Mouse (Mus musculus) midbrain, embryonic 14.5 days (tissue): ENCODE results near the gene Rccd1. TPM values are rescaled to one million over a fixed set of nuclear protein-coding genes. Genes with fewer than 3 reads are reported as not detected.

Source experiments
- ATAC-seq: fragments of 200-750 bp; cut with Nextera tagmentation; 2 replicates; pipeline ENCODE4 v1.8.0; 2017; ENCODE audit warnings: moderate number of reproducible peaks, moderate library complexity; ENCODE audit not compliant: low FRiP score, low TSS enrichment
- DNase-seq: peaks from one replicate; pipeline ENCODE4 v3.0.0-alpha.2; 2015
- H3K27ac ChIP-seq: fragments of 300-500 bp; sonication (generic); replicated peaks from 2 replicates; pipeline ENCODE4 v1.5.1; 2014; ENCODE audit warnings: mild to moderate bottlenecking, low read depth, low read length, moderate library complexity
- H3K27me3 ChIP-seq: fragments of 300-500 bp; sonication (generic); 2 replicates; pipeline ENCODE4 v1.6.1; 2014; ENCODE audit warnings: low read length, control low read depth, mixed read lengths; ENCODE audit not compliant: control insufficient read depth, insufficient read depth
- H3K36me3 ChIP-seq: fragments of 300-500 bp; sonication (generic); 2 replicates; pipeline ENCODE4 v1.6.1; 2014; ENCODE audit warnings: low read length, control low read depth; ENCODE audit not compliant: control insufficient read depth, insufficient read depth
- H3K4me1 ChIP-seq: fragments of 300-500 bp; sonication (generic); 2 replicates; pipeline ENCODE4 v1.6.1; 2014; ENCODE audit warnings: mild to moderate bottlenecking, antibody characterized with exemption, low read length, control low read depth; ENCODE audit not compliant: control insufficient read depth, insufficient read depth
- H3K4me2 ChIP-seq: fragments of 300-500 bp; sonication (generic); 2 replicates; pipeline ENCODE4 v1.6.1; 2014; ENCODE audit warnings: mild to moderate bottlenecking, low read length, moderate library complexity
- H3K4me3 ChIP-seq: fragments of 300-500 bp; sonication (generic); replicated peaks from 2 replicates; pipeline ENCODE4 v1.5.1; 2014; ENCODE audit warnings: low read depth, low read length
- H3K9ac ChIP-seq: fragments of 300-500 bp; sonication (generic); replicated peaks from 2 replicates; pipeline ENCODE4 v1.6.1; 2014; ENCODE audit warnings: mild to moderate bottlenecking, low read length, moderate library complexity
- H3K9me3 ChIP-seq: fragments of 300-500 bp; sonication (generic); 2 replicates; pipeline ENCODE4 v1.6.1; 2016; ENCODE audit warnings: low read length, control low read depth, mixed read lengths; ENCODE audit not compliant: control insufficient read depth
- WGBS: fragments of 180-500 bp; shearing (Covaris S2); extraction: QIAGEN DNeasy Blood & Tissue Kit; methylation state at CpG from one replicate; pipeline ENCODE4 v1.1.7; 2014; 5-methylcytosine and 5-hydroxymethylcytosine counted together
- polyA plus RNA-seq: library from polyadenylated mRNA; unstranded; fragments of >200 nt; fragmentation: Nextera tagmentation; extraction: Ambion mirVana; gene quantifications from 2 replicates; pipeline ENCODE4 v1.2.1, GENCODE M21; 2014

The Rccd1 gene
- polyA plus RNA-seq, 1 experiment from 2014 or later, result 14.6 TPM

GRCm38 (mm10) chr7:80268897-80269750, 55.1 kb downstream of the Rccd1 start, which contains the start of gene Vps33b:
TSS of gene Vps33b (plus strand) at chr7:80269649.
- Histone ChIP-seq H3K9ac (peak within 1 kb of the TSS; percentile 88), H3K4me1 (peaks cover 16% of the 10 kb centered on the region), H3K4me3 (peak within 1 kb of the TSS; percentile 85), H3K9me3 (peaks cover 1% of the 10 kb centered on the region; the same call in 1 of the 2 replicates), H3K27ac (peak within 1 kb of the TSS; percentile 76), H3K36me3 (peaks cover 46% of the 10 kb centered on the region), H3K27me3 (no peaks in the 10 kb centered on the region), H3K4me2 (peak within 1 kb of the TSS; percentile 89)
- DNase-seq (peak; percentile 97), ATAC-seq (peak; percentile 86)
- WGBS, result 5% methylated on average over 21 of the region's 21 CpGs

- Histone ChIP-seq H3K27me3 (no peaks in the 10 kb centered on the region), H3K27ac (no peak overlapping the region), H3K9ac (no peak overlapping the region), H3K9me3 (no peaks in the 10 kb centered on the region), H3K36me3 (peaks cover 36% of the 10 kb centered on the region), H3K4me1 (peaks cover 16% of the 10 kb centered on the region), H3K4me2 (no peak overlapping the region), H3K4me3 (no peak overlapping the region)
- DNase-seq, result no peak
- ATAC-seq, result no peak
- 73% methylated on average over 1 of the region's 1 CpGs for WGBS
These were observed 56.5 kb downstream of the Rccd1 start for GRCm38 (mm10) chr7:80267764-80268163.

- Histone ChIP-seq H3K9me3 (no peaks in the 10 kb centered on the region), H3K36me3 (peaks cover 33% of the 10 kb centered on the region), H3K27me3 (0 out of 2 replicates have a peak, but pooled peaks cover 3% of the 10 kb centered on the region), H3K27ac (no peak overlapping the region), H3K4me1 (peaks cover 18% of the 10 kb centered on the region), H3K4me3 (no peak overlapping the region), H3K9ac (no peak overlapping the region), H3K4me2 (no peak overlapping the region)
- no peak for ATAC-seq
- DNase-seq, result no peak
- 94% methylated on average over 12 of the region's 12 CpGs for WGBS
These were observed 59.6 kb downstream of the Rccd1 start for GRCm38 (mm10) chr7:80264606-80265005.

GRCm38 (mm10) chr7:80261372-80261990, 62.8 kb downstream of the Rccd1 start:
- H3K27ac ChIP-seq, result peak overlapping the region; percentile 72
- peak; percentile 32 for DNase-seq
- WGBS, result 2% methylated on average over 32 of the region's 32 CpGs
- H3K9me3 ChIP-seq, result no peaks in the 10 kb centered on the region
- peak overlapping the region; percentile 81 for H3K9ac ChIP-seq
- no peak; the same call in none of the 2 replicates for ATAC-seq
- H3K4me2 ChIP-seq, result peak overlapping the region; percentile 75
- H3K36me3 ChIP-seq, result peaks cover 26% of the 10 kb centered on the region
- H3K4me1 ChIP-seq, result peaks cover 11% of the 10 kb centered on the region
- H3K4me3 ChIP-seq, result peak overlapping the region; percentile 91
- peaks cover 23% of the 10 kb centered on the region; the same call in 1 of the 2 replicates for H3K27me3 ChIP-seq

- peak within 1 kb of the TSS; percentile 91 for H3K4me3 ChIP-seq
- H3K4me1 ChIP-seq, result peaks cover 11% of the 10 kb centered on the region
- H3K4me2 ChIP-seq, result peak within 1 kb of the TSS; percentile 75
- peak within 1 kb of the TSS; percentile 72 for H3K27ac ChIP-seq
- peak; percentile 83 for ATAC-seq
- peak; percentile 94 for DNase-seq
- no peaks in the 10 kb centered on the region for H3K9me3 ChIP-seq
- H3K27me3 ChIP-seq, result peaks cover 24% of the 10 kb centered on the region; the same call in 1 of the 2 replicates
- peaks cover 20% of the 10 kb centered on the region for H3K36me3 ChIP-seq
- peak within 1 kb of the TSS; percentile 81 for H3K9ac ChIP-seq
- WGBS, result 26% methylated on average over 40 of the region's 40 CpGs
These were observed 63.5 kb downstream of the Rccd1 start, which contains the start of gene Ngrn for GRCm38 (mm10) chr7:80260625-80261371. TSS of gene Ngrn (plus strand) at chr7:80261215.

GRCm38 (mm10) chr7:80257706-80258105, 66.5 kb downstream of the Rccd1 start:
- ATAC-seq, result no peak
- peaks cover 24% of the 10 kb centered on the region; the same call in 1 of the 2 replicates for H3K27me3 ChIP-seq
- no peaks in the 10 kb centered on the region for H3K9me3 ChIP-seq
- H3K27ac ChIP-seq, result no peak overlapping the region
- H3K4me2 ChIP-seq, result no peak overlapping the region
- no peak overlapping the region for H3K4me3 ChIP-seq
- H3K4me1 ChIP-seq, result peaks cover 11% of the 10 kb centered on the region
- no peak for DNase-seq
- no peak overlapping the region for H3K9ac ChIP-seq
- WGBS, result 71% methylated on average over 2 of the region's 2 CpGs
- no peaks in the 10 kb centered on the region for H3K36me3 ChIP-seq

GRCm38 (mm10) chr7:80255981-80256380, 68.3 kb downstream of the Rccd1 start:
- H3K27me3 ChIP-seq, result peaks cover 24% of the 10 kb centered on the region; the same call in 1 of the 2 replicates
- ATAC-seq (no peak), DNase-seq (no peak)
- H3K4me3 ChIP-seq, result no peak overlapping the region
- H3K9me3 ChIP-seq, result no peaks in the 10 kb centered on the region
- H3K36me3 ChIP-seq, result no peaks in the 10 kb centered on the region
- no peak overlapping the region for H3K4me2 ChIP-seq
- 0 out of 2 replicates have a peak, but pooled peaks cover 4% of the 10 kb centered on the region for H3K4me1 ChIP-seq
- WGBS, result 87% methylated on average over 2 of the region's 2 CpGs
- no peak overlapping the region for H3K9ac ChIP-seq
- H3K27ac ChIP-seq, result no peak overlapping the region

DNA sequence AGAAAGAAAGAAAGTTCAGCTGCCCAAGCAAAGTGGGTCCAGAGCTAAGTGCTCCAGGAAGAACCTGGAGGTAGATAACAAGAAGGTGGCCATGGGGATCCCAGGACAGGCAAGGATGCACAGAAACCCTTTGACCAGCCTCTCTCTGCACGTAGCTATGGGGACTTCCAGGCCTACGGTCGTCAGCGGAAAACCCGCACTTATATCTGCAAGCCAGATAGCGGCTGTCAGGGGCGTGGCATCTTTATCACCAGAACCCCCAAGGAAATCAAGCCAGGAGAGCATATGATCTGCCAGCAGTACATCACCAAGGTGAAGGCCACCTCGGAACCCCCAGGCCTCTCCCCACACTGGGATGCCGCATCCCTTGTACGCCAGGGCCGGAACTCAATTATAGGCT, 71.4 kb downstream of the Rccd1 start:
- H3K9ac ChIP-seq, result no peak overlapping the region
- H3K36me3 ChIP-seq, result no peaks in the 10 kb centered on the region
- WGBS, result 88% methylated on average over 11 of the region's 11 CpGs
- H3K9me3 ChIP-seq, result no peaks in the 10 kb centered on the region
- H3K4me3 ChIP-seq, result no peak overlapping the region
- no peaks in the 10 kb centered on the region for H3K4me1 ChIP-seq
- no peak overlapping the region for H3K27ac ChIP-seq
- no peak for ATAC-seq
- peaks cover 8% of the 10 kb centered on the region; the same call in 1 of the 2 replicates for H3K27me3 ChIP-seq
- DNase-seq, result no peak
- H3K4me2 ChIP-seq, result no peak overlapping the region
